Mouse (Mus musculus): ENCODE results near the gene Ush1g. TPM values are rescaled to one million over a fixed set of nuclear protein-coding genes. Genes with fewer than 3 reads are reported as not detected.

Ush1g gene
- polyA plus RNA-seq, 1 experiment: not detected

DNA sequence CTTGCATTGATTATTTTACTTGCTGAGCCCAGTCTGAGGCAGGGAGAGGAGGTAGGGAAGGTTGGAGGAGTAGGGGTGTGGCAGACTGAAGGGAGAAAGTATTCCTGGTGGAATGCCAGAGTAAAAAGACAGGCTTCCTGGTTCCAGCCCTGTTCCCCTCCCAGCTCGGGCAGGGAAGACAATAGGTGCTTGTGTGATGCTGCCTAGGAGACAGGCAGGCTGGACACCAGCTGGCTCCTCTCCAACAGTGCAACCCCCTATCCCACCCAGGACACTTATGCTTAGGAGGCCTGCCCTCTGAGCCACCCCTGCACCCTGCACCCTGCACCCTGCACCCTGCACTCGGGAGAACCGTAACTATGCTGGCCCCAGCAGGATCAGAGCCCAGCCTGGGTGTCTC, 37.5 kb upstream of the Ush1g start:
- Histone ChIP-seq H3K36me3 (ENCODE audit: control insufficient read depth) (no peaks in the 10 kb centered on the region), H3K27me3 (ENCODE audit: control insufficient read depth) (peaks cover 15% of the 10 kb centered on the region), H3K9me3 (ENCODE audit: control insufficient read depth, low read length) (no peaks in the 10 kb centered on the region), H3K4me1 (ENCODE audit: control insufficient read depth) (peaks cover 2% of the 10 kb centered on the region; the same call in 1 of the 2 replicates), H3K4me3 (replicated peaks) (no peak overlapping the region)
- TF ChIP-seq TAL1 (IDR thresholded peaks at IDR 0.05; ENCODE audit: low read length) (no peak), GATA1 (IDR thresholded peaks at IDR 0.05; ENCODE audit: low read length) (no peak)

GRCm38 (mm10) chr11:115358468-115358867, 36.6 kb upstream of the Ush1g start:
- TF ChIP-seq GATA1 (IDR thresholded peaks at IDR 0.05; ENCODE audit: low read length) (no peak), TAL1 (IDR thresholded peaks at IDR 0.05; ENCODE audit: low read length) (no peak)
- Histone ChIP-seq H3K27me3 (ENCODE audit: control insufficient read depth) (peaks cover 8% of the 10 kb centered on the region; the same call in 1 of the 2 replicates), H3K4me3 (replicated peaks) (no peak overlapping the region), H3K9me3 (ENCODE audit: control insufficient read depth, low read length) (no peaks in the 10 kb centered on the region), H3K36me3 (ENCODE audit: control insufficient read depth) (no peaks in the 10 kb centered on the region), H3K4me1 (ENCODE audit: control insufficient read depth) (peaks cover 2% of the 10 kb centered on the region; the same call in 1 of the 2 replicates)

DNA sequence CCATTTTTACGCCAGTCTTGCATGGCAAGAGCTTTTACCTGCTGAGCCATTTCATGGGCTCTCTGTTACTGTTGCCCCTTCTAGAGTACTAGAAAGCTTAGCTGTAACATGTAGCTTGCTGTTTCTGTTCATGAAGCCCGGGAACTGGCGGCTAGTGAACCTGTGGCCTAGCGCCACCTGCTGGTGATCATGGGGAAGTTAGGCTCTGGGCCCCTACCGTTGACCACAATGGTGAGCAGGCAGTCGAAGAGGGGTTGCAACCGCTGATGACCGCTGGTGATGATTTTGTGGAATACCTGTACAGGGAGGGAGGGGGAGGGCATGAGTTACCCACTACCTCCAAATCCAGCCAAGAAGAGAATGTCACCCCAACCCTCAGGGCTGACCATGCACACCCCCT, 32.3 kb upstream of the Ush1g start:
- Histone ChIP-seq H3K9me3 (ENCODE audit: control insufficient read depth, low read length) (no peaks in the 10 kb centered on the region), H3K4me1 (ENCODE audit: control insufficient read depth) (peaks cover 3% of the 10 kb centered on the region), H3K27me3 (ENCODE audit: control insufficient read depth) (peaks cover 20% of the 10 kb centered on the region), H3K4me3 (replicated peaks) (no peak overlapping the region), H3K36me3 (ENCODE audit: control insufficient read depth) (no peaks in the 10 kb centered on the region)
- TF ChIP-seq TAL1 (IDR thresholded peaks at IDR 0.05; ENCODE audit: low read length) (no peak), GATA1 (IDR thresholded peaks at IDR 0.05; ENCODE audit: low read length) (no peak)

GRCm38 (mm10) chr11:115353375-115353774, 31.5 kb upstream of the Ush1g start:
- peaks cover 23% of the 10 kb centered on the region for H3K27me3 ChIP-seq (ENCODE audit: control insufficient read depth)
- TF ChIP-seq GATA1 (IDR thresholded peaks at IDR 0.05; ENCODE audit: low read length) (no peak), TAL1 (IDR thresholded peaks at IDR 0.05; ENCODE audit: low read length) (no peak)
- H3K9me3 ChIP-seq (ENCODE audit: control insufficient read depth, low read length): no peaks in the 10 kb centered on the region
- peaks cover 9% of the 10 kb centered on the region for H3K4me1 ChIP-seq (ENCODE audit: control insufficient read depth)
- H3K36me3 ChIP-seq (ENCODE audit: control insufficient read depth): no peaks in the 10 kb centered on the region
- H3K4me3 ChIP-seq (replicated peaks): no peak overlapping the region

DNA sequence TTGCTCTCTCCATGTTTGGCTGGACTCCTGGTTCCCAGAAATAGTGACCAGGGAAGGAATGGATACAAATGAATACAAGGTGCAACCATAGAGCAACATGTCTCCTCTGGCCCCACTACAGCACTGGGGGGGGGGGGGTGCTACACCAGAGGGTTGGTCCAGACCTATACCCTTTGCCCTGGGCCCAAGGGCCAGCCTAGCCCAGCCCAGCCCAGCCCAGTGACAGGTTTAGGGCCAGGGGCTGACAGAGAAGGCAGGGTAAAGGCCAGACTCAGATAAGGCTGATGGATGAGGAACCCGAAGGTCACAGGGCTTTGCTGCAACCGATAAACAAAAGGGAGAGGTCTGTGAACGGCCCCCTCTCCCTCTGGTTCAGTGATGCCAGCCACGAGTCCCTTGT, 28.1 kb upstream of the Ush1g start:
- Histone ChIP-seq H3K36me3 (ENCODE audit: control insufficient read depth) (no peaks in the 10 kb centered on the region), H3K4me1 (ENCODE audit: control insufficient read depth) (peaks cover 19% of the 10 kb centered on the region), H3K4me3 (replicated peaks) (no peak overlapping the region), H3K27me3 (ENCODE audit: control insufficient read depth) (peaks cover 25% of the 10 kb centered on the region), H3K9me3 (ENCODE audit: control insufficient read depth, low read length) (no peaks in the 10 kb centered on the region)
- TF ChIP-seq GATA1 (IDR thresholded peaks at IDR 0.05; ENCODE audit: low read length) (no peak), TAL1 (IDR thresholded peaks at IDR 0.05; ENCODE audit: low read length) (no peak)

DNA sequence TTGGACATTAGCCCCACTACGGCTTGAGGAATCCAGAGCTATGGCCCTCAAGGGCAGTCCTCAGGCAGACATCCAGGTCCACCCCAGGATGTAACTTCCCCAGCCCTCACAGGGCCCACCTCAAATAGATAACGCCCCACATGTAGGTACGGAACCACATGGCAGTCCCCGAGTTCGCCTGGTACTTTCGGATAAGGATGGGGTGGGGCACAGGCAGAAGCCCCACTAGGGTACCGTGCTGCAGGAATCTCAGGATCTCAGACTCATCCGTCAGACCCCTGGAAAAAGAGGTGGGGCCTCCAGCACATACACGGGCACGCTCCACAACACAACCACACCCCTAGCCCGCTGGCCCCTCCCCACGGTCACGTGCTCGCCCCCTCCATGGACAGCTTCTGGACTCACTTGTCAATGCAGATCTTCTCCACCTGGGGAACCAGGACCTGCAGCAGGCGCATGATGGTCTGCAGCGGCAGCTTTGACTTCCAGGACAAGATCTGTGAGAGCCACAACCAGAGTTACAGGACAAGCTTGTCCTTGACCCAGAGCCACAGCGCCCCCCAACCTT, 26.9 kb upstream of the Ush1g start:
- Histone ChIP-seq H3K4me3 (replicated peaks) (no peak overlapping the region), H3K36me3 (ENCODE audit: control insufficient read depth) (no peaks in the 10 kb centered on the region), H3K9me3 (ENCODE audit: control insufficient read depth, low read length) (no peaks in the 10 kb centered on the region), H3K27me3 (ENCODE audit: control insufficient read depth) (peaks cover 35% of the 10 kb centered on the region), H3K4me1 (ENCODE audit: control insufficient read depth) (peaks cover 21% of the 10 kb centered on the region)
- TF ChIP-seq GATA1 (IDR thresholded peaks at IDR 0.05; ENCODE audit: low read length) (no peak), TAL1 (IDR thresholded peaks at IDR 0.05; ENCODE audit: low read length) (no peak)

- peaks cover 31% of the 10 kb centered on the region for H3K27me3 ChIP-seq (ENCODE audit: control insufficient read depth)
- H3K4me3 ChIP-seq (replicated peaks): no peak overlapping the region
- H3K36me3 ChIP-seq (ENCODE audit: control insufficient read depth): no peaks in the 10 kb centered on the region
- TF ChIP-seq GATA1 (IDR thresholded peaks at IDR 0.05; ENCODE audit: low read length) (no peak), TAL1 (IDR thresholded peaks at IDR 0.05; ENCODE audit: low read length) (no peak)
- H3K9me3 ChIP-seq (ENCODE audit: control insufficient read depth, low read length): no peaks in the 10 kb centered on the region
- peaks cover 21% of the 10 kb centered on the region for H3K4me1 ChIP-seq (ENCODE audit: control insufficient read depth)
Measured at GRCm38 (mm10) chr11:115345515-115345914, 23.7 kb upstream of the Ush1g start.

DNA sequence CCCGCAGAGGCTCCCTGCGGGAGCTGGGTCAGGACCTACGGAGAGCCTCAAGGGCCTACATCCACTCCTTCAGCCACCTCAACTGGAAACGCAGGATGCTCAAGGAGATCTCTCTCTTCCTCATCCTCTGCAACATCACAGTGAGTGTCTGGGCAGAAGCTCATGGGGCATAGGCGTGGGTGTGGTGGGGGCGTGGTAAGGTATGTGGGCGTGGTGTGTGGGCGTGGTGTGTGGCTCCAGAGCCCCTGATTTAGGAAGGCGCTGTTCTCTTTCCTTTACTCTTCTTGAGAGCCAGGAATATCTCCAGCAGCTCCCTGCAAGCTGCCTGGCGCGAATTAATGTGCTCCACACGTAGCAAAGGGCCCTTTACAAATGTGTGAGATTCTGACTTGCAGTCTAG, 23.1 kb upstream of the Ush1g start:
- TF ChIP-seq GATA1 (IDR thresholded peaks at IDR 0.05; ENCODE audit: low read length) (no peak), TAL1 (IDR thresholded peaks at IDR 0.05; ENCODE audit: low read length) (no peak)
- H3K9me3 ChIP-seq (ENCODE audit: control insufficient read depth, low read length): no peaks in the 10 kb centered on the region
- no peak overlapping the region for H3K4me3 ChIP-seq (replicated peaks)
- H3K27me3 ChIP-seq (ENCODE audit: control insufficient read depth): peaks cover 31% of the 10 kb centered on the region
- no peaks in the 10 kb centered on the region for H3K36me3 ChIP-seq (ENCODE audit: control insufficient read depth)
- H3K4me1 ChIP-seq (ENCODE audit: control insufficient read depth): peaks cover 21% of the 10 kb centered on the region

GRCm38 (mm10) chr11:115341866-115342265, 20.0 kb upstream of the Ush1g start:
- H3K4me3 ChIP-seq (replicated peaks): no peak overlapping the region
- H3K4me1 ChIP-seq (ENCODE audit: control insufficient read depth): peaks cover 3% of the 10 kb centered on the region
- H3K27me3 ChIP-seq (ENCODE audit: control insufficient read depth): peaks cover 39% of the 10 kb centered on the region
- H3K9me3 ChIP-seq (ENCODE audit: control insufficient read depth, low read length): no peaks in the 10 kb centered on the region
- no peak for TF ChIP-seq GATA1 (IDR thresholded peaks at IDR 0.05; ENCODE audit: low read length)
- no peak for TF ChIP-seq TAL1 (IDR thresholded peaks at IDR 0.05; ENCODE audit: low read length)
- H3K36me3 ChIP-seq (ENCODE audit: control insufficient read depth): no peaks in the 10 kb centered on the region

DNA sequence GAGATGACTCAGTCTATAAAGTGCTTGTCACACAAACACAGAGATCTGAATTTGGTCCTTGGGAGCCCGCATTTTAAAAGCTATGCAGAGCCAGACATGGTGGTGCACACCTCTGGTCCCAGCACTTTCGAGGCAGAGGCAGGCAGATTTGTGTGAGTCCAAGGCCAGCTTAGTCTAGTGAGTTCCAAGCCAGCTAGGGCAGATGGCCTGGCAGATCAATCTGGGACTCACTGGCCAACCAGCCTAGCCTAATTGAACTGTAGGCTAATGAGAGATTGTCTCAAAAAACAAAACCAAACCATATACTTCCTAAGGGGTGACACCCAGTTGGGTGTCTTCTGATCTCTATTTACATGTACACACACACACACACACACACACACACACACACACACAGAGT, 19.4 kb upstream of the Ush1g start:
- Histone ChIP-seq H3K4me1 (ENCODE audit: control insufficient read depth) (peaks cover 3% of the 10 kb centered on the region), H3K9me3 (ENCODE audit: control insufficient read depth, low read length) (no peaks in the 10 kb centered on the region), H3K4me3 (replicated peaks) (no peak overlapping the region), H3K36me3 (ENCODE audit: control insufficient read depth) (no peaks in the 10 kb centered on the region), H3K27me3 (ENCODE audit: control insufficient read depth) (peaks cover 43% of the 10 kb centered on the region)
- TF ChIP-seq GATA1 (IDR thresholded peaks at IDR 0.05; ENCODE audit: low read length) (no peak), TAL1 (IDR thresholded peaks at IDR 0.05; ENCODE audit: low read length) (no peak)

All from erythroblast, embryonic 14.5 days (primary cell).